ENCODE assay signal across 8 mouse cellular contexts in genomic region chr7:44748101-44749044, GRCm38 (mm10). TPM values are rescaled to one million over a fixed set of nuclear protein-coding genes. Genes with fewer than 3 reads are reported as not detected.
A peak's percentile ranks its signal among the peaks of the same experiment; 100 is the strongest.
DNase-seq lines count a peak whose midpoint lies in the region; ATAC-seq lines count a peak whose summit lies in the region.

Vrk3 (plus strand) TSS chr7:44748413.

- peak; percentile 100 for DNase-seq in R1 (ENCODE audit: low read depth, low spot score)
- DNase-seq in cerebellum, postnatal 25 days, result peak; percentile 94 to 95
- peak; percentile 75 to 78 for DNase-seq in frontal cortex, postnatal 25 days (ENCODE audit: low spot score in 2 of 2)
- peak; percentile 95 for DNase-seq in hindbrain, embryonic 14.5 days (ENCODE audit: low spot score)
- DNase-seq in layer of hippocampus, postnatal 36 days, result peak; percentile 94 to 95
- peak; percentile 99 for DNase-seq in lung, postnatal 36 days
- peak; percentile 99 for DNase-seq in retina, postnatal 1 day
- peak; percentile 90 to 94 for DNase-seq in urinary bladder, adult 18-20 months (ENCODE audit: low spot score in 2 of 2)

- H3K9ac ChIP-seq in hindbrain, embryonic 14.5 days, result peak within 1 kb of the TSS; percentile 59

- peak within 1 kb of the TSS; percentile 78 for H3K27ac ChIP-seq in hindbrain, embryonic 14.5 days

- no peaks in the 10 kb centered on the region for H3K27me3 ChIP-seq in hindbrain, embryonic 14.5 days (ENCODE audit: control insufficient read depth, insufficient read depth, low read length)

- peak within 1 kb of the TSS; percentile 58 for H3K4me3 ChIP-seq in hindbrain, embryonic 14.5 days (replicated peaks; ENCODE audit: low read length)

- under 1% methylated on average over 44 of the region's 44 CpGs for WGBS in hindbrain, embryonic 14.5 days

- ATAC-seq in hindbrain, embryonic 14.5 days (ENCODE audit: low FRiP score), result peak; percentile 98

- peak within 1 kb of the TSS; percentile 58 for H3K4me2 ChIP-seq in hindbrain, embryonic 14.5 days (replicated peaks)

- no peaks in the 10 kb centered on the region for H3K9me3 ChIP-seq in hindbrain, embryonic 14.5 days (ENCODE audit: control insufficient read depth, low read length)

- H3K4me1 ChIP-seq in hindbrain, embryonic 14.5 days (replicated peaks; ENCODE audit: control insufficient read depth, insufficient read depth, low read length), result peaks cover 13% of the 10 kb centered on the region

- peaks cover 8% of the 10 kb centered on the region for H3K36me3 ChIP-seq in hindbrain, embryonic 14.5 days (replicated peaks; ENCODE audit: control insufficient read depth, insufficient read depth)

RNA-seq across cellular contexts. Expression of gene Vrk3, which starts in this region (rescaled TPM):
- 24.5 and 28.8 TPM in 2 replicates for polyA plus RNA-seq in hindbrain, embryonic 14.5 days (2014; fragmentation: Nextera tagmentation; extraction: Ambion mirVana)
- 10 to 100 TPM; 31.8 to 34.8 TPM for total RNA-seq in layer of hippocampus, postnatal 36 days (2021)

Comparison
In these comparisons a context has a peak if more than half of its experiments do, and no peak if none do; other contexts are left out.
1. Peak in every context shown above with its lines: DNase-seq, ATAC-seq, H3K4me3 ChIP-seq and H3K27ac ChIP-seq.